Mouse (Mus musculus) kidney, adult 2 months (tissue): ENCODE measurements at regions not wholly inside any gene's neighbourhood (a gene's known extent, or its start where the extent isn't known, plus 50 kb on each side); places are given as distances from the start of the nearest gene placed in this dataset.

ENCODE experiments used
- CTCF ChIP-seq: fragments of 200-500 bp; conservative IDR thresholded peaks from 2 replicates; pipeline ENCODE4 v1.5.1; 2011; ENCODE audit warnings: low read depth, mild to moderate bottlenecking, control low read depth, low read length, moderate library complexity, mixed read lengths; ENCODE audit not compliant: insufficient read depth, insufficient read length
- POLR2A ChIP-seq: fragments of 200-500 bp; IDR thresholded peaks from one replicate; pipeline ENCODE4 v1.6.1; 2011; ENCODE audit warnings: low read depth, low read length, control low read depth

GRCm38 (mm10) chr13:55904884-55905283, 68.9 kb upstream of the Pitx1 start:
- TF ChIP-seq CTCF (no peak), POLR2A (no peak)
